Mouse (Mus musculus) heart, adult 8-10 months (tissue): ENCODE data around the gene Ifna7. TPM values are rescaled to one million over a fixed set of nuclear protein-coding genes. Genes with fewer than 3 reads are reported as not detected.
A peak's percentile ranks its signal among the peaks of the same experiment; 100 is the strongest.
"Not testable (repeated sequence)": the region's sequence is repeated elsewhere in the genome, so short reads cannot be mapped to it uniquely, and the experiment has no call there.

Experiments
- DNase-seq: peaks from one replicate; pipeline ENCODE4 v3.0.0; 2022; ENCODE audit warnings: low spot score
- total RNA-seq, 4 experiments: library from RNA; stranded (reverse); gene quantifications; 2 replicates each; pipeline ENCODE4 v1.2.4; 2022

Ifna7 gene
- not detected for total RNA-seq

- no peak for DNase-seq
Observed at GRCm38 (mm10) chr4:88815928-88816327, at the start of gene Ifna7. Gene Ifna7, plus strand, starts transcription at chr4:88816228.

- not testable (repeated sequence) for DNase-seq
Observed at GRCm38 (mm10) chr4:88773534-88773933, 42.5 kb upstream of the Ifna7 start, which contains the start of gene Gm13290. Gene Gm13290, plus strand, starts transcription at chr4:88773834.

GRCm38 (mm10) chr4:88776622-88777021, 39.4 kb upstream of the Ifna7 start, which contains the start of gene Gm13289:
Gene Gm13289, plus strand, starts transcription at chr4:88776922.
- DNase-seq = not testable (repeated sequence)

- not testable (repeated sequence) for DNase-seq
Observed at GRCm38 (mm10) chr4:88779550-88779949, 36.5 kb upstream of the Ifna7 start, which contains the start of gene Gm13272. Gene Gm13272, plus strand, starts transcription at chr4:88779850.

GRCm38 (mm10) chr4:88780320-88780719, 35.7 kb upstream of the Ifna7 start:
- not testable (repeated sequence) for DNase-seq

GRCm38 (mm10) chr4:88781831-88782230, 34.2 kb upstream of the Ifna7 start, which contains the start of gene Ifnz:
Gene Ifnz, plus strand, starts transcription at chr4:88782131.
- DNase-seq = not testable (repeated sequence)

- not testable (repeated sequence) for DNase-seq
Observed at GRCm38 (mm10) chr4:88782335-88782734, 33.7 kb upstream of the Ifna7 start.

GRCm38 (mm10) chr4:88785409-88785808, 30.6 kb upstream of the Ifna7 start, which contains the start of gene Gm13276:
Gene Gm13276, plus strand, starts transcription at chr4:88785709.
- DNase-seq = not testable (repeated sequence)

- DNase-seq = peak; percentile 68
Observed at GRCm38 (mm10) chr4:88788402-88788801, 27.6 kb upstream of the Ifna7 start, which contains the start of gene Gm13277. Gene Gm13277, plus strand, starts transcription at chr4:88788632.

GRCm38 (mm10) chr4:88791250-88791649, 24.8 kb upstream of the Ifna7 start, which contains the start of gene Gm13278:
Gene Gm13278, plus strand, starts transcription at chr4:88791550.
- DNase-seq = not testable (repeated sequence)

- peak; percentile 85 for DNase-seq
Observed at GRCm38 (mm10) chr4:88793936-88794675, 21.9 kb upstream of the Ifna7 start, which contains the start of gene Gm13275. Gene Gm13275, plus strand, starts transcription at chr4:88794487.

- not testable (repeated sequence) for DNase-seq
Observed at GRCm38 (mm10) chr4:88797097-88797496, 18.9 kb upstream of the Ifna7 start, which contains the start of gene Gm13279. Gene Gm13279, plus strand, starts transcription at chr4:88797397.

- not testable (repeated sequence) for DNase-seq
Observed at GRCm38 (mm10) chr4:88799365-88799764, 16.7 kb upstream of the Ifna7 start, which contains the start of gene Gm13285. Gene Gm13285, plus strand, starts transcription at chr4:88799665.

- DNase-seq = not testable (repeated sequence)
Observed at GRCm38 (mm10) chr4:88802954-88803353, 13.1 kb upstream of the Ifna7 start, which contains the start of gene Gm13287. Gene Gm13287, plus strand, starts transcription at chr4:88803254.

GRCm38 (mm10) chr4:88805231-88805630, 10.8 kb upstream of the Ifna7 start, which contains the start of gene Gm13288:
Gene Gm13288, plus strand, starts transcription at chr4:88805531.
- DNase-seq = not testable (repeated sequence)

GRCm38 (mm10) chr4:88805761-88806160, 10.3 kb upstream of the Ifna7 start:
- DNase-seq = not testable (repeated sequence)

GRCm38 (mm10) chr4:88819659-88820058, 3.6 kb downstream of the Ifna7 start, which contains the start of gene Ifna11:
Gene Ifna11, plus strand, starts transcription at chr4:88819959.
- DNase-seq = no peak

GRCm38 (mm10) chr4:88822995-88823394, 7.0 kb downstream of the Ifna7 start:
- DNase-seq = no peak

- not testable (repeated sequence) for DNase-seq
Observed at GRCm38 (mm10) chr4:88827116-88827515, 11.1 kb downstream of the Ifna7 start, which contains the start of gene Ifna6. Gene Ifna6, plus strand, starts transcription at chr4:88827416.

GRCm38 (mm10) chr4:88830523-88830922, 14.5 kb downstream of the Ifna7 start:
- DNase-seq = no peak

GRCm38 (mm10) chr4:88835225-88835624, 19.2 kb downstream of the Ifna7 start, which contains the start of gene Ifna5:
Gene Ifna5, plus strand, starts transcription at chr4:88835525.
- not testable (repeated sequence) for DNase-seq

GRCm38 (mm10) chr4:88838828-88839227, 22.8 kb downstream of the Ifna7 start:
- DNase-seq = no peak
